Mouse (Mus musculus) midbrain, postnatal 0 days (tissue): ENCODE data around the gene Letmd1. TPM values are rescaled to one million over a fixed set of nuclear protein-coding genes. Genes with fewer than 3 reads are reported as not detected.
A peak's percentile ranks its signal among the peaks of the same experiment; 100 is the strongest.

ENCODE experiments used
- ATAC-seq: fragments of 200-750 bp; cut with Nextera tagmentation; 2 replicates; pipeline ENCODE4 v1.8.0; 2017; ENCODE audit warnings: moderate number of reproducible peaks, mild to moderate bottlenecking, moderate TSS enrichment, moderate library complexity; ENCODE audit not compliant: low FRiP score
- DNase-seq: peaks from one replicate; pipeline ENCODE4 v3.0.0-alpha.2; 2015; ENCODE audit warnings: low spot score
- H3K27ac ChIP-seq: fragments of 300-500 bp; sonication (generic); 2 replicates; pipeline ENCODE4 v1.5.1; 2014; ENCODE audit warnings: low read depth, mild to moderate bottlenecking, low read length, mixed read lengths
- H3K27me3 ChIP-seq: fragments of 300-500 bp; sonication (generic); 2 replicates; pipeline ENCODE4 v1.6.1; 2014; ENCODE audit warnings: low read length, control low read depth, mixed read lengths; ENCODE audit not compliant: insufficient read depth
- H3K36me3 ChIP-seq: fragments of 300-500 bp; sonication (generic); 2 replicates; pipeline ENCODE4 v1.6.1; 2014; ENCODE audit warnings: low read length, control low read depth, mixed read lengths; ENCODE audit not compliant: insufficient read depth
- H3K4me1 ChIP-seq: fragments of 300-500 bp; sonication (generic); 2 replicates; pipeline ENCODE4 v1.6.1; 2014; ENCODE audit warnings: mild to moderate bottlenecking, control low read depth, antibody characterized with exemption, low read length, mixed read lengths; ENCODE audit not compliant: insufficient read depth
- H3K4me2 ChIP-seq: fragments of 300-500 bp; sonication (generic); 2 replicates; pipeline ENCODE4 v1.6.1; 2014; ENCODE audit warnings: low read depth, mild to moderate bottlenecking, low read length, mixed read lengths; ENCODE audit not compliant: poor library complexity, severe bottlenecking
- H3K4me3 ChIP-seq: fragments of 300-500 bp; sonication (generic); 2 replicates; pipeline ENCODE4 v1.5.1; 2014; ENCODE audit warnings: low read depth, mild to moderate bottlenecking, low read length, moderate library complexity
- H3K9ac ChIP-seq: fragments of 300-500 bp; sonication (generic); replicated peaks from 2 replicates; pipeline ENCODE4 v1.6.1; 2014; ENCODE audit warnings: mild to moderate bottlenecking, low read length, moderate library complexity, mixed read lengths; ENCODE audit not compliant: poor library complexity, severe bottlenecking
- H3K9me3 ChIP-seq: fragments of 300-500 bp; sonication (generic); 2 replicates; pipeline ENCODE4 v1.6.1; 2016; ENCODE audit warnings: low read length, control low read depth
- CTCF ChIP-seq: IDR thresholded peaks from 2 replicates; pipeline ENCODE4 v1.5.1; 2016; ENCODE audit warnings: antibody characterized with exemption, mild to moderate bottlenecking
- WGBS: fragments of 180-500 bp; shearing (Covaris S2); extraction: QIAGEN DNeasy Blood & Tissue Kit; methylation state at CpG from one replicate; pipeline ENCODE4 v1.1.7; 2014; 5-methylcytosine and 5-hydroxymethylcytosine counted together
- polyA plus RNA-seq: library from polyadenylated mRNA; unstranded; fragments of >200 nt; fragmentation: Nextera tagmentation; extraction: Ambion mirVana; gene quantifications from 2 replicates; pipeline ENCODE4 v1.2.1, GENCODE M21; 2015
- total RNA-seq: library from RNA; depleted of rRNA; stranded (reverse); fragments of >200 nt; gene quantifications from 2 replicates; pipeline ENCODE4 v1.2.3, GENCODE M21; 2014

Letmd1 gene
- total and polyA plus RNA-seq, 2 experiments from 2014 or later, result 53.0 to 86.0 TPM

- ATAC-seq (no peak), DNase-seq (no peak)
- Histone ChIP-seq H3K36me3 (no peaks in the 10 kb centered on the region), H3K27ac (no peak overlapping the region), H3K9ac (no peak overlapping the region), H3K27me3 (no peaks in the 10 kb centered on the region), H3K9me3 (no peaks in the 10 kb centered on the region), H3K4me3 (no peak overlapping the region), H3K4me2 (no peak overlapping the region), H3K4me1 (no peaks in the 10 kb centered on the region)
- WGBS, result 78% methylated on average over 4 of the region's 4 CpGs
- TF ChIP-seq CTCF, result peak; percentile 35
These were observed 20.3 kb upstream of the Letmd1 start for GRCm38 (mm10) chr15:100448572-100448971.

- Histone ChIP-seq H3K27ac (no peak overlapping the region), H3K4me1 (no peaks in the 10 kb centered on the region), H3K9me3 (no peaks in the 10 kb centered on the region), H3K4me2 (no peak overlapping the region), H3K9ac (no peak overlapping the region), H3K36me3 (no peaks in the 10 kb centered on the region), H3K4me3 (no peak overlapping the region), H3K27me3 (no peaks in the 10 kb centered on the region)
- no peak for TF ChIP-seq CTCF
- 89% methylated on average over 3 of the region's 3 CpGs for WGBS
- DNase-seq (no peak), ATAC-seq (no peak)
These were observed 19.3 kb upstream of the Letmd1 start for GRCm38 (mm10) chr15:100449495-100449894.

GRCm38 (mm10) chr15:100451245-100451644 is 17.6 kb upstream of the Letmd1 start:
- no peak overlapping the region for H3K4me3 ChIP-seq
- H3K4me1 ChIP-seq, result no peaks in the 10 kb centered on the region
- H3K27ac ChIP-seq, result no peak overlapping the region
- DNase-seq (peak; percentile 39), ATAC-seq (no peak)
- H3K9ac ChIP-seq, result no peak overlapping the region
- no peaks in the 10 kb centered on the region for H3K9me3 ChIP-seq
- no peak overlapping the region for H3K4me2 ChIP-seq
- H3K36me3 ChIP-seq, result no peaks in the 10 kb centered on the region
- no peak for TF ChIP-seq CTCF
- no peaks in the 10 kb centered on the region for H3K27me3 ChIP-seq
- WGBS, result 66% methylated on average over 16 of the region's 16 CpGs

GRCm38 (mm10) chr15:100452486-100452885 is 16.3 kb upstream of the Letmd1 start:
- DNase-seq, result no peak
- TF ChIP-seq CTCF, result no peak
- no peaks in the 10 kb centered on the region for H3K27me3 ChIP-seq
- H3K4me3 ChIP-seq, result no peak overlapping the region
- no peak overlapping the region for H3K9ac ChIP-seq
- no peaks in the 10 kb centered on the region for H3K9me3 ChIP-seq
- H3K27ac ChIP-seq, result no peak overlapping the region
- WGBS, result 82% methylated on average over 11 of the region's 11 CpGs
- ATAC-seq, result no peak
- H3K36me3 ChIP-seq, result no peaks in the 10 kb centered on the region
- H3K4me2 ChIP-seq, result no peak overlapping the region
- H3K4me1 ChIP-seq, result no peaks in the 10 kb centered on the region

GRCm38 (mm10) chr15:100456356-100456991 is 12.3 kb upstream of the Letmd1 start:
- no peak for DNase-seq
- H3K4me2 ChIP-seq, result no peak overlapping the region
- no peaks in the 10 kb centered on the region for H3K4me1 ChIP-seq
- H3K4me3 ChIP-seq, result no peak overlapping the region
- 64% methylated on average over 7 of the region's 7 CpGs for WGBS
- no peaks in the 10 kb centered on the region for H3K27me3 ChIP-seq
- no peak for ATAC-seq
- H3K9ac ChIP-seq, result no peak overlapping the region
- no peak for TF ChIP-seq CTCF
- no peak overlapping the region for H3K27ac ChIP-seq
- H3K36me3 ChIP-seq, result no peaks in the 10 kb centered on the region
- H3K9me3 ChIP-seq, result no peaks in the 10 kb centered on the region

- Histone ChIP-seq H3K4me1 (no peaks in the 10 kb centered on the region), H3K9me3 (no peaks in the 10 kb centered on the region), H3K9ac (no peak overlapping the region), H3K4me2 (no peak overlapping the region), H3K36me3 (no peaks in the 10 kb centered on the region), H3K4me3 (no peak overlapping the region), H3K27ac (no peak overlapping the region), H3K27me3 (no peaks in the 10 kb centered on the region)
- DNase-seq, result peak; percentile 92
- TF ChIP-seq CTCF, result peak; percentile 93
- ATAC-seq, result peak; percentile 66
- 8% methylated on average over 17 of the region's 17 CpGs for WGBS
These were observed 11.5 kb upstream of the Letmd1 start for GRCm38 (mm10) chr15:100457340-100457739.
